Mouse (Mus musculus): Measurements from ENCODE around the gene Gabrp.

Gabrp gene

DNA sequence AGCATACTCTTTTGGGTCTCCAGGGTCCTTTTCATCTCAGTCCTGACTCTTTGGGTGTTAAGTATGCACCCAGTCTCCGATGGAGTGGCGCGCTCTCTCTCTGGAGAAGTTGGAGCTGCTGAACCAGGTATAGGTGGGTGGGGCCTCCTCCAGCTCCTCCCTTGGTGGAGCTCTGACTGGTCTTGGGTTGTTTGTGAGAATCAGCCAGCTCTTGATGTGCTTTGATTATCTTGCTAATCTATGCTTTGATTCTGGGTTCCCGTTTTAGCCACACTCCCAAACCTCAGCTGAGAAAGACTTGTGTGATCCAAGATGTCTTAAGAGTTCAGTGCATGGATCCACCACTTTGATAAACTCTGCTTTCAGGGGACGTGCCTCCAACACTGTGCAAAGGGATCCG, at the start of gene Gabrp:
Gene Gabrp (minus strand): TSS at position 101 of the 400 bp plus-strand sequence.
- DNase-seq: no peak

- no peak for DNase-seq
Observed at GRCm38 (mm10) chr11:33627136-33627742, 48.5 kb upstream of the Gabrp start.

DNA sequence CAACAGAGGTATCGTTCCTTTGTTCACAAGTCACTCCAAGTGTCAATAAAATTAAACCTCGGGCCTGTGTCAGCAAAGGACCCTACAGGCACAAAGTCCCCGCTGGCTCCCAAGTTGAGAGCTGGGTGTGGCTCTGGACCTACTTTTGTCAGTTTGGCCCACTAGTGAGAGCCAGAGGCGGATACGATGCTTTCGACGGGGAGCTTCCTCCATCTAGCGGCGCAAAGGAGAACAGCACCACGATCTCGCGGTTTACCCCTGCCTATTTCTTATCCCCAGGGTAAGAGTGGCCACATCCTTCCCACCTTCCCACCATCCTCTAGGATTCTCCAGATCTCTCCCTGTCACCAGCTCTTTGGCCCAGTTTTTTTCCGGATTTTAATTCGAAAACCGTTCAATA, 35.5 kb upstream of the Gabrp start:
- peak; percentile 94 for DNase-seq

GRCm38 (mm10) chr11:33607784-33608183, 29.0 kb upstream of the Gabrp start:
- peak; percentile 81 for DNase-seq

GRCm38 (mm10) chr11:33603174-33603573, 24.4 kb upstream of the Gabrp start:
- DNase-seq: no peak

DNA sequence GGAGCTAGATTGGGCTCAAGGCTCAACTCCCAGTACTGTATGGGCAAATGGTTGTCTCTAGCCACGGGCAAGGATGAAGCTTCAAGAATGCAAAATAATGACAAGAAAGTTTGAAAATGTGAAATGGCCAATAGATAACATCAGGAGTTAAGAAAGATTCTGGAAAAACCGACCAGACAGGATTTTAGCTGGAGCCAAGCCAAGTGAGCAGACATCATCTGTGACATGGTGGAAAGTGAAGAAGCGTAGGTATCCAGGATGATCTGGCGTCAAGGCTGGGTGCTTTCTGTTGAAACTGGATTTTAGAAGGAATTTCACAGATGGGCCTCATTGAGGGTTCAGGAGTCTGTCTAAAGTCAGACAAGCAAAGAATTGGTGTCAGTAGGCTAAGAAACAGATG, 20.2 kb upstream of the Gabrp start, which contains the start of gene D130052B06Rik:
Gene D130052B06Rik (plus strand): TSS at position 317 of the 400 bp plus-strand sequence.
- DNase-seq: peak; percentile 56

DNA sequence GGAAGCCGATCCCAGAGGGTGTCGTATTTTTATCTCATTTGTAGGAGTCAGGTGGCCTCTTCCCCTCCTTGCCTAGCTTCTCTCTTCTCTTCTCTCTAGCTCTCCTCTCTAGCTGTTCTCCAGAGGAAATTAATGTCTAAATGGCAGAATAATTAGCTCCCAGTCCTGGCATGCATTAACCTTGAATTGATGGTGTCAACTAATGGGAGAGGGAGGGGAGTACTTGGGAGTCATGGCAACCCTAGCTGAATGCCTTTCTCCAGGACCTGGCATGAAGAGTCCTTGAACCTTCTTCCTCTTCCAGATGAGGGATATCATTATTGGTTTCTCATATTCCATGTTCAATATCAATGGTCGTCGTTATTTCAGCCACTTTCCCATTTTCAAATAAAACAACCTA, 17.9 kb upstream of the Gabrp start:
- DNase-seq: no peak

DNA sequence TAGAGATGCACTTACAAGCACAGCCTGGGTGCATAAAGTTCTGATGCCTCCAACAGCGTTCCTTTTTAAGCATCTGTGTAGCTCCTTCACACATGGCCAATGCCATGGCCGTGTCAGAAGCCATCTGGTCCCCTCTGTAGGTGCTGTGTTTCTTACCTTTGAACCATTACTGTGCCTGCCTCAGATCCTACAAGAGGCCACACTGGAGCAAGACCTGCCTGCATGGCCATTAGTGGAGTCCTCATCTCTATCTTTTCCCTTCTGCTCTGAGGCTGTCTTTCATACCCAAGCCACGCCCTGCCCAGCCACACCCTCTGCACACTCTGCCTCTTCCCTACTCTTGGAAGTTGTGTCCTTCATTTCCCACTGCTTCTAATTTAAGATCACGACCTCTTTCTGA, 14.1 kb upstream of the Gabrp start:
- DNase-seq: peak; percentile 77

- peak; percentile 78 for DNase-seq
Observed at GRCm38 (mm10) chr11:33590771-33591170, 12.0 kb upstream of the Gabrp start.

GRCm38 (mm10) chr11:33586614-33587013, 7.9 kb upstream of the Gabrp start:
- DNase-seq: no peak

- DNase-seq: no peak
Observed at GRCm38 (mm10) chr11:33579621-33580020, 862 bp upstream of the Gabrp start.

GRCm38 (mm10) chr11:33574944-33575343, 3.8 kb downstream of the Gabrp start:
- peak; percentile 50 for DNase-seq

DNA sequence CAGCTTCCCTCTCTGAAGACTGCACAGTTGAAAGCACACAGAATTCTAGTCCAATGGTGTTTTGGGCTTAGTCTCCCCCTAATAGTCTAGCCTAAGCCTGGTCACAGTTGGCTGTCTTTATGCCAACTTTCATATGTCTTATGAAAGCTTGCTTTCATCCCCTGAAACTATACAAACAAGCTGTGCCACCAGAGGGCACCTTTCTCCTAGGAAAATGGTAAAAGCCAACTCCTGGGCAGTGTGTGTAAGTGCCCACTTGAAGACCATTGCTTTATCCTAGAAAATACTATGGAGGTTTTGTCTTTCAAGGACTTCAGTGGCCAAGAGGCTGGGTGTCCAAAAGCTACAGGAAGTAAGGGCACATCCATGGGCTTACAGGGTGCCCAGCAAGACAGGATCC, 8.3 kb downstream of the Gabrp start:
- no peak for DNase-seq

GRCm38 (mm10) chr11:33563921-33564320, 14.8 kb downstream of the Gabrp start:
- DNase-seq: no peak

- no peak for DNase-seq
Observed at GRCm38 (mm10) chr11:33554123-33554522, 24.6 kb downstream of the Gabrp start.

DNA sequence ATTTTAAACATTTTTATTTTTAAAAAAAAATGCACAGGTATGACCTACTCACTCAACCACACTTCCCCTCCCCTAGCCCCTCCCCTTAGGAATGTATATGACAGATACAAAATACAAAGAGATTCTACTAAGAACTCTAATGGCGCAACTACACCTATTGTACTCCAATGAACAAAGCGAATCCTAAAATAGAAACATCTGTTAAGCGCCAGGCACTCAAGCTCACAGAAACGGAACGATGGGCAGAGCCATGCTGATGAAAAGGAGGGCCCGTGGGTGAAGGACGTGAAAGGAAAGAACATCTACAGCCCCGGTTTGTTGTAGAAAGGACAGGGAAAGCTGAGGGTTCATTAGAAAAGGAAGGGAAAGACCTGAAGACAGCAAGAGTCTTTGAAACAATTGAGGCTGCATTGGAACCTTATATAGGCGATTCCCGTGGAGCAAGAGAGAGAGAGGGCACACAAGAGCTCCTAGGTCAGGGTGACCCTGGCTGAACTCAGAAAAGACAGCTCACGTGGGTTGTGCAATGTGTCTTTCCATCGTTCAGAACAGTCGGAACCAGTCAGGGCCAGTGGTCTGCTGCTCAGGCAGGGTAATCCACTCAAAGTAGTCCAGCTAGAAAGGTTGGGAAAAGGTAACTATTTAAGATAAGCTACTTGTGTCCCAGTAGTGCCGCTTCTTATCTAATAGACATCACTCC, 27.7 kb downstream of the Gabrp start:
- peak; percentile 24 for DNase-seq

GRCm38 (mm10) chr11:33547386-33547785, 31.4 kb downstream of the Gabrp start:
- peak; percentile 74 for DNase-seq

GRCm38 (mm10) chr11:33544945-33545344, 33.8 kb downstream of the Gabrp start:
- peak; percentile 61 for DNase-seq

GRCm38 (mm10) chr11:33544121-33544520, 34.6 kb downstream of the Gabrp start:
- DNase-seq: no peak

DNA sequence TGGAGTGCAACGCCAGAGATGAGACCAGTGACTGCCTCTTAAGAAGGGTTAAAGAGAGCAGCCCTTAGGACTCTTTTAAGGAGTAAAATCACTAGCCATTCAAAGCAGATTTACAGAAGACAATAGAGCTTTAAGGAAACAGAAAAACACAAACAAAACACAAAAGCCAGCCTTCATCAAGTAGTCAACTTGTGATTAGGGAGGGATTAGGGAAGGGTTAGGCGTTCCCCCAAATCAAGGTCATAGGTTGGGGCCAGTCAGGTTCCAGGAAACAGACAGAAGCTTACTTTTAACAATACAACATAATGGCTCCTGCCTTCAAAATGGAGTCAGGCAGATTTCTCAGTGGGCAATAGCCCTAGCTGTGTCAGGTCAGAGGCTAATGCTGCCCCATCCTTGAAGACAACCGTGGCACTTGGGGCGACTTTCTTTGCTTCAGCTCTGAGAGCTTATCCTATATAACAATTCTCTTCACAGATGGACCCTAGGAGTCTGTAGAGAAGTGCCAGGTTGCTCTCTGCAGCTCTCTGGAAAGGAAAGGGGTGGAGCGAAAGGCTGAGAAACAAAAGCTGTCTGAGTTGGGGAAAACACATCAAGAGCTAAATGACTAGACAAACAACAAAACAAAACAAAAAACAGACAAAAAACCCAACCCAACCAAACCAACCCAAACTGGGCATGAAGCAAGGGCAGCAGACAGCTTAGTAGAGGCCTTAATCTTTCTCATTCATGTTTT, 41.2 kb downstream of the Gabrp start:
- DNase-seq: peak; percentile 39

GRCm38 (mm10) chr11:33536636-33537035, 42.1 kb downstream of the Gabrp start:
- DNase-seq: peak; percentile 51

DNA sequence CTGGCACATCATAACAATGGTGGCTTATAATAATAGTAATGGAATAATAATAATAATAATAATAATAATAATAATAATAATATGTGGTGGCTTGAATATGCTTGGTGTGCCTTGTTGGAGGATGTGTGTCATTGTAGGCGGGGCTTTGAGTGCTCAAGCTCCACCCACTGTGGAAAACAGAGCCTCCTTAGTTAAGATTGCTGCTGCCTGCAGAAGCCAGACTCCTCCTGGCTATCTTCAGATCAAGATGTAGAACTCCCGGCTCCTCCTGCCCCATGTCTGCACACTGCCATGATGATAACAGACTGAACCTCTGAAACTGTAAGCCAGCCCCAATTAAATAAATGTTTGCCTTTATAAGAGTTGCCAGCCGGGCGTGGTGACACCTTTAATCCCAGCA, 44.2 kb downstream of the Gabrp start:
- peak; percentile 50 for DNase-seq

GRCm38 (mm10) chr11:33533577-33533976, 45.2 kb downstream of the Gabrp start:
- peak; percentile 75 for DNase-seq

DNA sequence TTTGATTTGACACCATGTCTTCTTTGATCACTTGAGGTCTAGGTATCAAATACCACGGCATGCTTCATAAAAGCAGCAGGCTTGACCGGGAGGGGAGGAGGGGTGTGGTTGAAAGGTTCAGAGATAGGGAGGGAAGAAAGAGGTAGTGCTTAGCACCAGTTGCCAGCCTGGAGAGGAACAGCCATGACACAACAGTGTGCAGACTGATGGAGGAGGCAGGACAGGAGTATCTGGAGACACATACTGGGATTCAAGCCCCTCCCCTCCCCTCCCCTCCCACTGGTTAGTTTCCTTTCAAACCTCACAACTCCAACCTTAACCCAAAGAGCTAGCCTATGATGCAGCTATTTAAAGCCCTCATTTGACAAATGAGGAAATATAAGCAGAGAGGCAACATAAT, 49.2 kb downstream of the Gabrp start:
- DNase-seq: peak; percentile 56
